Mouse (Mus musculus) heart, postnatal 25 days (tissue): ENCODE measurements around the gene Slc27a1. TPM values are rescaled to one million over a fixed set of nuclear protein-coding genes. Genes with fewer than 3 reads are reported as not detected.

Experiments
- DNase-seq: peaks from one replicate; pipeline ENCODE4 v3.0.0; 2022; ENCODE audit warnings: low spot score
- intact Hi-C: fragments of 180-260 bp; cut with DNase I; formaldehyde crosslinking; loops from one replicate; pipeline ENCODE4 v1.15.1; 2025
- total RNA-seq, 2 experiments: library from RNA; stranded (reverse); gene quantifications; 2 replicates each; pipeline ENCODE4 v1.2.3; 2021

Slc27a1 gene
- total RNA-seq, 2 experiments from 2014 or later: 140 to 143 TPM

DNA sequence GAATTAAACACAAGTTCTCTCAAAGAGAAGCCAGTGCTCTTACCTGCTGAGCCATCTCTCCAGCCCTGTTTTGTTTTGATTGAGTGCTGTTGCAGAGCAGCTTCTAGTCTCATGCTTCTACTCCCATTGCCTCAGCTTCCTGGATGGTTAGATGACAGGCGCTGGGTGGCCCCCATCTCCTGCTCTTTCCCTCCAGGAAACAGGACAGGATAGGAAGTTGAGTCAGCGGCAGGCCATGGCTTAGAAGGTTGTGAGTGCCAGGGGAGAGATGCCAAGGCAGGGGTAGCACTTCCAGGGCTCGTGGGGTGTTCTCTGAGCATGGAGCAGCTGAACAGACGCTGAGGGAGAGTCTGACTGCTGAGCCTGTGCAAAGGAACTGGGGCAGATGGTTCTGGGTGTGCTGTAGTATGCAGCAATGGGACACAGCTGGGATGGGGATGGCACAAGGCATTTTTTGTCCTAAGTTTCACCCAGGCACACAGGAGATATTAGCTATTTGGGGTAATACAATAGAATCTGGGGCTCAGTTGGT lies 9.2 kb downstream of the Slc27a1 start:
- intact Hi-C loops: no loop called here
- no peak for DNase-seq

DNA sequence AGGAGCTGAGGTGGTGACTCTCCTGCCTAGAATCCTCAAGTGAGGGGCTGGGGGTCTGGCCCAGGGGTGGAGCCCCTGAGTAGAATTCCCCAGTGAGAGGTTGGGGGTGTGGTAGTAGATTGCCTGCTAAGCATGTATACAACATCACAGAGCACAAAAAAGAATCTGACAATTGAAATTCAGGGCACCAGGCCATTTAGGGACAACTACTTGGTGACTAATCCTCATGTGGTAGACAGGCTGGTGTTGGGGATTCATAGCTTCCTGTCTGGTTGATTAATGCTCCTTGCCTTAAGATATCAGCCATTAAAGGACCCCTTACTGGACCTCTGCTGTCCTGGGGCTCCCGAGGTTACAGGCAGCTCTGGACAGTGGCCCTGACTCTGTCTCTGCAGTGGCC lies 10.3 kb downstream of the Slc27a1 start:
- intact Hi-C loops: no loop called here
- DNase-seq: no peak

DNA sequence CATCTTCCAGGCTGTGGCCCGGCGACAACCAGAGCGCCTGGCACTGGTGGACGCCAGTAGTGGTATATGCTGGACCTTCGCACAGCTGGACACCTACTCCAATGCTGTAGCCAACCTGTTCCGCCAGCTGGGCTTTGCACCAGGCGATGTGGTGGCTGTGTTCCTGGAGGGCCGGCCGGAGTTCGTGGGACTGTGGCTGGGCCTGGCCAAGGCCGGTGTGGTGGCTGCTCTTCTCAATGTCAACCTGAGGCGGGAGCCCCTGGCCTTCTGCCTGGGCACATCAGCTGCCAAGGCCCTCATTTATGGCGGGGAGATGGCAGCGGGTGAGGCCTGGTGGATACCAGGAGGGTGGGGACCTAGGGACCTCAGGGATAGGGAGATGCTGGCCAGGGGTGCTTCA lies 10.8 kb downstream of the Slc27a1 start:
- intact Hi-C loops: no loop called here
- DNase-seq: no peak

DNA sequence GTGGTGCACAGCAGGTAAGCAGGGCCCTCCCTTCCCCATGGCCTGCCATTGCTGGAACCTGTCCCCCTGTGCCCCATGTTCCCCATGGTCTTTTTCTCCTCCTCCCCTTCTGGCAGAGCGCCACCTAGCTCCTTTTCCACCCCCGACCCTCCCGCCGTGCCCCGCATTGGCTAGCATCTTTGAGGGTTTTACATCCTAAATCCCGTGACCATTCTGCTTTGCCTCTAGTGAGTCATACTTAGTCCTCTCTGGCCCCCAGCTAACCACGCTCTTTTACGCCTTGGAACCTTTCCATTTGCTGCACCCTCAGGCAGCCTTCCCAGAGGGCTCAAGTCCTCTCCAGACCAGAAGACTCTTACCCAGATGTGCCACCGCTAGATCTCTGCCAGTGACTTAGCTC lies 11.5 kb downstream of the Slc27a1 start:
- no peak for DNase-seq
- intact Hi-C loops: no loop called here

DNA sequence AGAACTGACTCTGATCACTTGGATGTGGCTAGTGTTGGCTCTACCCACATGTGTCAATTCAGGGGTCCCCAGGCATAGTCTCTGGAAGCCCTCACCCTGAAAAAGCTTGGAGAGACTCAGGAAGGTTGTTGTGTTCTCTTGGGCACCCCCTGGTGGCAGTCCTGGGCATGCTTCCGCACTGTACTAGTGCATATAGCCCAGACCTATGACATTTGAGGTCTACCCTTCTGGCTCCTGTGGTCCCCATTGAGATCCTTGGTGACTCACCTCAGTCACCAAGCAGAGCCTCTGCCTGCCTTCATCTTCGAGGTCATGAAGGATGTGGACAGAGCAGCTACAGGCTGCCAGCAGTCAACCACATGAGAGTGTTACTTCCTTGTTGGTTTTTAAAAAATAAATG lies 18.2 kb downstream of the Slc27a1 start:
- DNase-seq: no peak
- intact Hi-C loops: loop anchor here (2.0 kb wide), 1 partner anchor 74 kb away; no protein-coding TSS in a partner anchor

DNA sequence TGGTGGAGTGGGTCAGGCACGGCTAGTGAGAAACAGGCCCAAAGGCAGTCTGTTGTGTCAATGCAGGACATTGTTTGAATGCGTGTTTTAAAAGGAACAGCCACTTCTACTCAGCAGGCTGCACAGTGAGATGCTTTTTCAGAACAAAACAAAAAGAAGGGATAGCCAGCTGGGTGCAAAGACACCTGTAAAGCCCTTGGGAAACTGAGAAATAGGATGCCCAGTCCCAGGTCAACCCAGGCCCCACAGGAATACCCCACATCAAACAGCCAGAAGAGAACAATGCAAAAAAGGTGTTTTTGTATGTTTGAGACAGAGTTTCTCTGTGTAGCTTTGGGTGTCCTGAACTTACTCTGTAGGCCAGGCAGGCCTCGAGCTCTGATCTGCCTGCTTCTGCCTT lies 20.1 kb downstream of the Slc27a1 start:
- intact Hi-C loops: no loop called here
- DNase-seq: no peak

DNA sequence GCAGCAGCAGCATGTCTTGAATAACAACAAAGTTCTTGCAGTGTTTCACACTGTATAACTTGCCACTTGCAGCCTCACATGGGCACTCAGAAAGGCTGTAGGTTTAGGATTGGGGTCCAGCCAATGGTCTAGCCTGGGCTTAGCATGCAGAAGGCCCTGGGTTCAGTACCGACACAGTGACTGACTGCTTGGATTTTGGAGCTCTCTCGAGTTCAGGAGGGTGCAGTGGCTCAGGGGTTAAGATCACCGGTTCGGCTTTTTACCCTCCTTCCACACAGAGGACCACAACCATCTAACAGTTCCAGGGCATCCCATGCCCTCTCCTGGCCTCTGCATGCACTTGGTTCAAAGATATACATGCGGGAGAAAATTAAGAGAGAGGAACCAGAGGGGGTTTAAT lies 22.3 kb downstream of the Slc27a1 start:
- intact Hi-C loops: no loop called here
- DNase-seq: no peak

DNA sequence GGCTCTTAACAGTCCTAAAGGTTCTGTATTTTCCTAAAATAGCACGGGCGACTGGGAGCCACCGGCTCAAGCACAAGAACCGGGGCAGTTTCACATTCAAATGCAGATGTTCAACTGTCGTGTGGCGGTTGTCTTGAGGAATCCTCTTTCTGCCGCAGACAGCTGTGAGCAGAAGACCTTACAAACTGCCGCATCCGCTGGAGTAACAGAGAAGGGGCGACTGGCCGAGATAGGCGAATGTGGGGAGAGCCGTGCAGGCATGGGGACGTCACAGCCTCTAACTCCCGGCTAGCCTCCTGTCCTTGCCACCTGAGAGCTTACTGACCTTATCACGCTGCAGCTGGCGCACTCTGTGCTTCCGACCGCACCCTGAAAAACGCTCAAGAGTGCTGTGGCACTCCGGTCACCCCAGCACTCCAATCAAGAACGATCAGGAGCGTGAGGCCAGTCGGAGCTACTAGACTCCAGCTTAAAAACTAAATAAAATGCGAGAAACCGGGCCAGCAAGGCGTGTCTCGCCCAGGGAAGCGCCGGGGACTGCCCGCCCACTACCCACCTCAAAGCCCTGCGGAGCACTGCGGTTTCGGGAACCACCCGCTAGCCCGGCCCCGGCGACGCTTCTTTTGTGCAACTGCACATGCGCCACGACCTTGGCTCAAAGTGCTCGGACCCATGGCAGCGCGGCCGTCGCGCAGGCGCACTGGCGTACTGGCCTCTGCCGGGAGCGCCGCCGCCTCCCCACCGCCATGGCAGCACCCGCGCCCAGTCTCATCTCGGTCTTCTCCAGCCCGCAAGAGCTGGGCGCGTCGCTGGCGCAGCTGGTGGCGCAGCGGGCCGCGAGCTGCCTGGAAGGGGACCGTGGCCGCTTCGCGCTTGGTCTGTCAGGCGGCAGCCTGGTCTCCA lies 23.0 kb downstream of the Slc27a1 start, which contains the start of gene Pgls:
TSS of gene Pgls (plus strand) at position 706 of the 903 bp plus-strand sequence.
- intact Hi-C loops: no loop called here
- DNase-seq: peak; percentile 92

DNA sequence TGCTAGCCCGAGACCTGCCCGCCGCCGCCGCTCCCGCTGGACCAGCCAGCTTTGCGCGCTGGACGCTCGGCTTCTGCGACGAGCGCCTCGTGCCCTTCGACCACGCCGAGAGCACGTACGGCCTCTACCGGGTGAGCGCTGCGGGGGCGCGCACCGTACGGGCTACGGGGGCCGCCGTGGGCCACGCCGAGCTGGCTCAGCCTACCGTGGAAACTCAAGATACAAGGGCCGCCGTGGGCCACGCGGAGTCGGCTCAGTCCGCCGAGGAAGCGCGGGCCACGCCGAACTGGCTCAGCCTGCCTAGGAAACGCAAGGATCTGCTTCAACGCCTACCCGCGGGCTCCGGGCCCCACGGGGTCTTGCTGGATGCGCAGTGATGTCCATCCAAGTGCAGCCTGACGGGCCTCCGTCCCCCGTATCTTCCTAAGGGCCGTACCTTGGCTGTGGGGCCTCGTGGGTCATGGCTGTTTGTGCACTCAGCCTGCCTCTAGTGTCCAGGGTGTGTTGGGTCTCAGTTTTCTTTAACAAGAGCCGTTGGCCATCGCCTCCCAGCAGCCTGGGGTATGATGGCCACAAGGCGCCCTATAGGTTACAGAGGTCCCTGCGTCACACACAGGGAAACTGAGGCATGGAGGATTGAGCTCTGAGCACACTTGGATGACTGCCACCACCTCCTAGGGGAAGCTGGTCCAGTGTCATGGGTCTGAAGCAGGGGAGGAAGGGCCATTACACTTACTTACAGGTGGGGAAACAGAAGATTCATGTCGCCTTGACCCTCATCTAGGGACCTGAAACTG lies 23.9 kb downstream of the Slc27a1 start:
- peak; percentile 64 for DNase-seq
- intact Hi-C loops: no loop called here

DNA sequence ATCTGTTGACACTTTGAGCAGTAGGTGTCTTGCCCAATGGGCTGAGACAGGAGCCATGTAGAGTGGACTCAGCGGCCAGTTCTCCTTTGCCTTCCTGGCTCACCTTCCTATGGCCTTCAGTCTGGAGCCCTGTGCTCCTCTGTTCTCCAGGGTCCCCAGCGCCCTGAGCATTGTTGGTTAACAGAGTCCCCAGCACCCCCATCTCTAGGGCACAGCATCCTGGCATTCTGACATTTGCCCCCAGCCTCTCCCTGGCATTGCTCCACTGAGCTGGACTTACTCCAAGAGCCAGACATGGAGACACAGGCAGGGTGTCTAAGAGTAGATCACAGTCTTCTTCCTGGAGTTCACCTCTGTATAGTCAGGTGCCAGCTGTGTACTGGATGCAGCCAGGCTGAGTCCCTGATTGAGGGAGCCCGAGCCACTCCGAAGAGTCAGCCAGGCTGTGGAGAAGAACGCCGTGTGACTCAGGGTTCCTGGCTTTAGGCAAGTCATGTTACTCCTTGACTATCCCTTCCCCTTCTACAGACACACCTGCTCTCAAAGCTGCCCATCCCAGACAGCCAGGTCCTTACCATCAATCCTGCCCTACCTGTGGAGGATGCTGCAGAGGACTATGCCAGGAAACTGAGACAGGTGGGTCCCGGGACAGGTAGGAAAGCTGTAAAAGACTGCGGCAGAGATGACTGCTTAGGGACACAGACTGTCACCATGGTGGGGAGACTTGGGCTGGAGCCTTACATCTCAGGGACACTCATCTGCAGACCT lies 25.1 kb downstream of the Slc27a1 start:
- no peak for DNase-seq
- intact Hi-C loops: no loop called here

DNA sequence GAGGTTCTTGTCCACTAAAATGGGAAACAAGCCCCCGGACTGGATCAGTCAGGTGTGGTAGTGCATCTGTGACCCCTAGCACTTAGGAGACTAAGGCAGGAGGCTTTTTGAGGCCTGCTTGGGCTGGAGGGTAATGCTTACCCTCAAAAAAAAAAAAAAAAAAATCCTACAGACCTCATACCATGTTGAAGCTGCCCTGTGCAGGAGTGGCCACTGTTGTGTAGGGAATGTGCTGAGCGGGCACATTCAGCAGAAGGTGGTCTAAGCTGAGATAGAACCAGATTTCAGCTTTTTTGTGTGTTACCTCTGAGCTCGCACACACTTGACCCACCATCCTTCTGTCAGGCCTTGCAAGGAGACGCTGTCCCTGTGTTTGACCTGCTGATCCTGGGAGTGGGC lies 25.6 kb downstream of the Slc27a1 start:
- DNase-seq: no peak
- intact Hi-C loops: no loop called here

DNA sequence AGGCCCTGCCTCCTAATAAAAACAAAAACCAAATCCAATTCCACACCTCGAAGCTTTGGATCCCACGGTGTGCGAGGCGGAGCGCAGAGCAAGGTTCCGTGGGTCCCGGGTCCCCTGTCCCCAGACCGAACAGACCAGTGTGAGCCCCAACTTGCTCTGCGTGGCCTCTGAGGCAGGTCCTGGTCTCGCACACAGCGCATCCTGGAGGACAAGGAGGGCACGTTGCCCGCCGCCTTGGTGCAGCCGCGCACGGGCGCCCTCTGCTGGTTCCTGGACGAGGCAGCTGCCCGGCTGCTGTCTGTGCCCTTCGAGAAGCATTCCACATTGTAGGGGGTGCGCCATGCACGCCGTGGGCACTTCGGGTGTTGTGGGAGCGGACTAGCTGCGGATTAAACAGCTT lies 27.2 kb downstream of the Slc27a1 start:
- peak; percentile 68 for DNase-seq
- intact Hi-C loops: loop anchor here (1.0 to 5.0 kb wide), 4 partner anchors 35 to 155 kb away; no protein-coding TSS in a partner anchor

DNA sequence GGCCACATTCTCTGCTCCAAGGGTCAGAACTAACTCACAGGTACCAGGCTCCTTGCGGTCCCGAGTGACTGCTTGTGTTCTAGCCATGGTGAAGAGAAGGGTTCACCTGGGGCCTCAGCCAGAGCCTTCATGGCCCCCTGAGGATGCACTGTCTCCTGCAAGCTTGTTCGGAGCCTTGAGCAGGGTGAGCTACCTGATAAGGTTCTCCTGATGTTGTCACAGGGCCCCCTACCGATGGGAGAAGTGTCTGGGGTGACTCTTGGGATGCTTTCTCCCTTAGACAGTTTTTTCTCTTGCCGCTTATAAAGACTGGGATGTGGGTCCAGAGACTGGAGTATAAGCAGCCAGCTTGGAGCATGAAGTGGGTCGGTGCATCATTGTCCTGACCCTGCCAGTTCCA lies 27.7 kb downstream of the Slc27a1 start:
- intact Hi-C loops: loop anchor here (1.0 to 5.0 kb wide), 4 partner anchors 35 to 156 kb away; no protein-coding TSS in a partner anchor
- DNase-seq: no peak

DNA sequence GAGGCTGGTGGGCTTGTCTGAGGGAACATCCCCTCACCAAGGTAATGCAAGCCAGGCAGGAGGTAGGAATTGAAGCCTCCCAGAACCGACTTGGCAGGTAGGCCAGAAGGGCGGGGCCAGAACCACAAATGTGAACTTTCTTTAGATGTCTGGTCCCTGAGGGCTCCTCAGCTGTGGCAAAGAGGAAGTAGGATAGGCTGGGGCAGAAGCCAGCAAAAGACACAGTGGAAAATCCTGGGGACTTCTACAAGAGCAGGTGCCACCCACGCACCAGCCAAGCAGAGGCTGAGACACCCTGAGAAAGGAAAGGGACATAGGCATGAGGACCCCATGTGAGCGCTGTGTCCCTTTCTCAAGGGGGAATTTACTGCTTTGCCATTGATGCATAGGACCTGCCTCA lies 28.1 kb downstream of the Slc27a1 start:
- DNase-seq: no peak
- intact Hi-C loops: loop anchor here (1.0 to 5.0 kb wide), 4 partner anchors 35 to 156 kb away; no protein-coding TSS in a partner anchor

DNA sequence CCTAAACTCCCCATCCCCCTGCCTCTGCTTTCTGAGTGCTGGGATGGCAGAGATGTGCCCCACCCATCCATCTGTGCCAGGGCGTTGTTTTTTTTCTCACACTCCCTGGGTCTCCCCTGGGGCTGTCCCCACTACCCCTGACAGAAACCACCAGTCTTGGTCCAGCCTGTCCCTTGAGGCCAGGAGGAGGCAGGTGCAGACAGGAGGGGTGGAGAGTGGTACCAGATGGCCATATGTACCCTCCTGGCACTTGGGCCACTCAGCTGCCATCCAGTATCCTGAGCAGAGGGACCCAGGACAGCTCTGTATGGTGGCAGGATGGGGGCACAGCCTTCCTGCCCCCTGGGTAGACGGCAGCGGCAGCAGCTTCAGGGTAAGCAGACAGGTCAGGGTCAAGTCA lies 28.8 kb downstream of the Slc27a1 start, which contains the start of gene Fam129c:
TSS of gene Fam129c (plus strand) at position 198 of the 400 bp plus-strand sequence.
- no peak for DNase-seq
- intact Hi-C loops: loop anchor here (2.0 to 5.0 kb wide), 3 partner anchors 35 to 157 kb away; no protein-coding TSS in a partner anchor

DNA sequence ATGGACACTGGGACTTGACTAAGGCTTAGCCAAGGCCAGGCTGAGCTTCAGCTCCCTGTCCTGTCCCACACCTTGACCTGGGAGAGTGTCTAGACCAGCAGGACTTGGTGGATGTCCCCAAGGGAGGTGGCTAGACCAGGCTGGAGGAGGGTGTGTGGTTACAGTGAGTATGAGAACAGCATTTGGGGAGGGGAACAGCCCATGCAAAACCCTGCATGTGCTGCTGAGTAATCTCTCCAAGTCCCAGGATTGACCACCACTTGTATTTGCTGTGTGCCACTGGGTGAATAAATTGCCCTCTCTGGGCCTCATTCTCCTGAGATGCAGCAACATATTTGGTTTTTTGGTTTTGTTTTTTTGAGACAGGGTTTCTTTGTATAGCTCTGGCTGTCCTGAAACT lies 29.7 kb downstream of the Slc27a1 start:
- DNase-seq: no peak
- intact Hi-C loops: loop anchor here (5.0 kb wide), 1 partner anchor 34 kb away; no protein-coding TSS in a partner anchor

DNA sequence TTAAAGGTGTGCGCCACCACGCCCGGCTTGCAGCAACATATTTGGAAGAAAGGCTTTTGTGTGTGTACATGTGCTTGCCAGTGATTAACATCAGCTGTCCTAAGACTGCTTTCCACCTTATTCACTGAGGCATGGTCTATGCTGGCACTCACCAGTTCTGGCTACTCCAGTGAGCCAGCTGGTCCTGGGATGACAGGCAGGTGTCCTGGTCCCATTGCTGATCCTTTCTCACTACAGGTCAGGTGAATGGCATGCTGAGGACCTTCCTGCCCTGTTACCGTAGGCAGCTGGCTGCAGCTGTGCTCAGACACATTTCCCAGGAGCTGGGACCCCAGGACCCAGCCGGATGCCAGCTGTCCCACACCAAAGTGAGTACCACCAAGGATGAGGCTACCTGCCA lies 30.2 kb downstream of the Slc27a1 start:
- intact Hi-C loops: loop anchor here (5.0 kb wide), 1 partner anchor 33 kb away; no protein-coding TSS in a partner anchor

DNA sequence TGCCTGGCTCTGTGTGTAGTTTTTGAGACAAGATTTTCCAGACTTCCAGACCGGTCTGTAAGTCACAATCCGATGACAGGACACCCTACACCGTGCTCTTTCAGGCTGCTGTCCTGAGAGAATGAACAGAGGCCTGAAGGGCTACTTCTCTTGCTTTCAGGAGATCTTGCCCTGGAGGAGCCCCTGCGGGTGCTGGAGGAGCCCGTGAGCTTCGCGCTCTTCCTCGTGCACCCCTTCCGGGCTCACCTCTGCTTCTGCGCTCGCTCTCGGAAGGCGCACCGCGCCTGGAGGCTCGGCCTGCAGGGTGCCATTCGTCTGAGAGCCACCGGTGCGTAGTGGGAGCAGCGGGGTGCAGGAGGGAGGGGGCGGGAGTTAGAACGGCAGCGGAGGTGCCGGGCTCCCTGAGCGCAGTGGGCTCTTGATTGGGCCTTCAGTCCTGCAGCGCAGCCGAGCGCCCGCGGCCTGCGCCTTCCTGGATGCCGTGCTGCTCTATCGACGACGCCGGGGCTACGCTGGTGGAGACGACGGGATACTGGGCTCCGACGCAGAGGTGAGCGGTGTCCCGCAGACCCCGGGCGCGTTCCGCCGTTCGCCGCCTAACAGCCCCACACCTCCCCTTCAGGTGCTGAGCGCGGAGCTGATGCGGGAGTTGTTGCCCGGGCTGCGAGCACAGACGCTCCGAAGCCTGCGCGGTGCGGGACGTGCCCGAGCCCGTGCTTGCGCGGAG lies 33.4 kb downstream of the Slc27a1 start:
- DNase-seq: no peak
- intact Hi-C loops: no loop called here

More for the DNA sequence above, 30.2 kb downstream of the Slc27a1 start:
- no peak for DNase-seq
